Mouse (Mus musculus): Measurements from ENCODE around the gene Rbmx2.

Gene Rbmx2

DNA sequence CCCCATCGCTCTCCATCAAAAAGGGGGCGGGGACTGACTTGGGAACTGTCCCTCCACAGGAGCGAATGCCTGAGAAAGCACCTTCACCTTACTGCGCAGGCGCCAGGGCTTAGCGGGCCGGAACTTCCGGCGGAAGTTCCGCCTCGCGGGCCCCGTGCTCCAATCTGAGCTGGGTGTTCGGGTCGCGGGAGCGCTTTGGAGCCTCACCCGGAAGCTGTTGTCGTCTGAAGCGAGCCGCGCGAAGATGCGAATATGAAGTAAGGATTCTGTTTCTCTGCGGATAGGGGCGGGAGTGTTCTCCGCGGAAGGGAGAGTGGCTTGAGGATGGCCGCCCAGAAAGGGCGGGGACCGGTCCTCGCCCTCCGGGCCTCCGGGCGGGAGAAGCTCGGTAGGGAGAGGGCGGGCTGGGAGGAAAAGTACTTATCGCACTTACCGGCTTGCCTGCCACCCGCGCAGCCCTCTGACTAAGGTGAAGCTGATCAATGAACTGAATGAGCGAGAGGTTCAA lies at the start of gene Rbmx2:
TSS of gene Rbmx2 (plus strand) at position 141 of the 508 bp plus-strand sequence.
- DNase-seq (ENCODE audit: low read depth), result peak; percentile 93

GRCm38 (mm10) chrX:48666807-48667206 lies 28.0 kb upstream of the Rbmx2 start:
- no peak for DNase-seq (ENCODE audit: low read depth)

DNA sequence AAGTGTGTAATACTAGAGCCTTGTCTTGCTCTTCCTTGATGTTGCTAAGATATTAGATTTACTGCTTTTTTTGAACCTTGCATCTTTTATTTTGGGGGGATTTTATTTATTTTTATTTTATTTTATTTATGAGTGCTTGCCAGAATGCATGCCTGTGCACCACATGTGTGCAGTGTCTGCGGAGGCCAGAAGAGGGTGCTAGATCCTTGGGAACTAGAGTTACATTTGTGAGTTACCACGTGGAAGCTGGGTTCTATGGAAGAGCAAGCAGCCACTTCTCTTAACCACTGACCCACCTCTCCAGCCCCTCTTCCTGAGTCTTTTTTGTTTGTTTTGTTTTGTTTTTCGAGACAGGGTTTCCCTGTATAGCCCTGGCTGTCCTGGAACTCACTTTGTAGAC lies 25.2 kb upstream of the Rbmx2 start:
- no peak for DNase-seq (ENCODE audit: low read depth)

DNA sequence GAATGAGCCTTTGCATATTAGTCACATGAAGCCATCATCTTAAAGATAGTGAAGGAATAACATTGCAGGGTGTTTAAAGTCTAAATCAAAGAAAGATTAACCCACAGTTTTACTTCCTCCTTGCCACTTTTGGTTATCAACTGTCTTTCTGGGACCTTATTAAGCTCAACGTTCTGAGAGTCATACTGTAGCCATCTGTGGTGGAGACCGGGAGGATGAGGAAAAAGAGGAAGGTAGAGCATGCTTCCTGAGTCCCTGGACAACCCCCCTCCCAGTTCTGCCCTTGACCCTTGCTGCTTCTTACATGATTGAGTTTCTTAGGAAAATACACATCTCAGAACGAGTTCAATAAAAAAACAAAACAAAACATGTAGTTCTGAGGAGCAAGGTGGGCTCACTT lies 23.1 kb upstream of the Rbmx2 start:
- no peak for DNase-seq (ENCODE audit: low read depth)

- DNase-seq (ENCODE audit: low read depth), result no peak
Measured at GRCm38 (mm10) chrX:48674171-48674570, 20.6 kb upstream of the Rbmx2 start, which contains the start of gene Gpr119. TSS of gene Gpr119 (minus strand) at chrX:48674478.

GRCm38 (mm10) chrX:48683451-48683850 lies 11.4 kb upstream of the Rbmx2 start:
- DNase-seq (ENCODE audit: low read depth), result peak; percentile 71

GRCm38 (mm10) chrX:48683857-48684256 lies 10.9 kb upstream of the Rbmx2 start:
- DNase-seq (ENCODE audit: low read depth), result no peak

- DNase-seq (ENCODE audit: low read depth), result no peak
Measured at GRCm38 (mm10) chrX:48694460-48694859, 344 bp upstream of the Rbmx2 start.

- no peak for DNase-seq (ENCODE audit: low read depth)
Measured at GRCm38 (mm10) chrX:48709701-48710100, 14.9 kb downstream of the Rbmx2 start.

- peak; percentile 51 for DNase-seq (ENCODE audit: low read depth)
Measured at GRCm38 (mm10) chrX:48712846-48713245, 18.0 kb downstream of the Rbmx2 start.

GRCm38 (mm10) chrX:48754710-48755283 lies 60.0 kb downstream of the Rbmx2 start:
- no peak for DNase-seq (ENCODE audit: low read depth)

All from naive thymus-derived CD4-positive, alpha-beta T cell, adult 2 months (primary cell).